Mouse (Mus musculus): Measurements from ENCODE around the gene Kcnj9.

Kcnj9 gene

DNA sequence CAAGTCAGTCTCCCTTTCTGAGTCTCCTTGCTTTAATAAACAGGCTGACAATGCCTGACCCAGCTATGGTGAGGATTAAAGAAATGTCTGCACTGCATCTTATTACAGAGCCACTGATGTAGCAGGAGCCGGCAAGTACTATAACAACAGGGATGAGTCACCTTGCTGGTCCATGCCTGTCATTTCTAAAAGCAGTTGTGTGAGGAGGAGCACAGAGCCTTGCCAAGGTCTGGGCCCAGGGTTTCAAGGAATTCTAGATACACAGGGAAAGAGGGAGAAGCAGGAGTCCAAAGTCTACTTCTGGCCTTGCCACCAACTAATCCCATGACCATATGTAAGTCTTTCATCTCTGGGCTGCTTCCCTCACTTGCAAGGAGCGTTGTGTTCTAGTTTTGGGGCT is 36.2 kb downstream of the Kcnj9 start:
- no peak for DNase-seq (ENCODE audit: low read depth)

GRCm38 (mm10) chr1:172289617-172289946 is 39.5 kb downstream of the Kcnj9 start:
- no peak for DNase-seq (ENCODE audit: low read depth)

DNA sequence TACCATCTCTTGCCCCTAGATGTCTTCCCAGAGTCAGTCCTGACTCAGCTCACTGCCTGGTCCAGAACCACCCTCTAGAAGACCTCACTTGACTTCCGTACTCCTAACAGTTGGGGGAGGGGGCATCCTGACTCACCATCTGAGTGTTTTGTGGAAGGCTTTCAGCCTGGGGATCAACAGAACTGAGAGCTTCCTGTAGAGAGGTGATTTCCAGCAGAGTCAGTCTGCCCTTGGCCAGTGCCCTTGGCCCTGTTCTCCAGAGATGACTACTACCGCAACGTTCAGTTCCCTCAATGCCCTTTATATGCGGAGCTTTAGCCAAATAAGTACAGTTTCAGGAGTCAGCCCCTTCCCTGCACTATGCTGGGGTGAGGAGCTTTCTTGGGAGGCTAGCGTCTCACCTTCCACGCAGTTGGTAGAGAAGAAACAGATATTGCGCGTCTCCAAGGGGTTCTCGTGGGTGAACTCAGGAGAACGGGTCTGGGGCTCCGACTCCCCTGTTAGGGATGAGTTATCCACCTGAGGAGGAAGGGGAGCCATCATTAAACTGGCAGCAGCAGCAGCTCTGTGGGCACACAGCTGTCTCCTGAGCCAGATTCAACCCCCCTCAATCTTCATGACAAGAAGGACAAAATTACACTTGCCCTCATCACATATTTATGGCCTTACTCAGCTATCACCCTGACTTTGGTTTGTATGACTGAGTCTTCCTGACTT is 40.1 kb downstream of the Kcnj9 start:
- DNase-seq (ENCODE audit: low read depth): no peak

DNA sequence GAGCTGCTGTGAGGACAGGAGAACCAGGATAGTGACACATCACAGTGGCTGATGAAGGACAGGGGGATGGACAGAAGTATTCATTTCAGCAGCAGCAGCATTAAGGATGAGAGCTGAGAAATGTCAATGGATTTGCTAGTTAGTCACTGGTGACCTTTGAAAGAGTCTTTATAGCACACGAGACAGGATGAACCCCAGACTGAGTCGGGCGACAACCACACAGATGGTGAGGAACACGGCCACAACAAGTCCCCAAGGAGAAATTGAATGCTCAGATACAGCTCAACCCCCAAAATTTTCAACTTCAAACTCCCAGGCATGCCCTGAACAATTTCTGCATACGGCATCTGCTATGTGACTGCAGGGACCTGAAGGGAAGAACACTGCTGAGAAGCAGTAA is 42.4 kb downstream of the Kcnj9 start:
- DNase-seq (ENCODE audit: low read depth): no peak

GRCm38 (mm10) chr1:172284221-172284620 is 44.9 kb downstream of the Kcnj9 start:
- no peak for DNase-seq (ENCODE audit: low read depth)

GRCm38 (mm10) chr1:172283073-172283472 is 46.0 kb downstream of the Kcnj9 start:
- no peak for DNase-seq (ENCODE audit: low read depth)

- DNase-seq (ENCODE audit: low read depth): no peak
Measured at GRCm38 (mm10) chr1:172281522-172282254, 47.4 kb downstream of the Kcnj9 start.

DNA sequence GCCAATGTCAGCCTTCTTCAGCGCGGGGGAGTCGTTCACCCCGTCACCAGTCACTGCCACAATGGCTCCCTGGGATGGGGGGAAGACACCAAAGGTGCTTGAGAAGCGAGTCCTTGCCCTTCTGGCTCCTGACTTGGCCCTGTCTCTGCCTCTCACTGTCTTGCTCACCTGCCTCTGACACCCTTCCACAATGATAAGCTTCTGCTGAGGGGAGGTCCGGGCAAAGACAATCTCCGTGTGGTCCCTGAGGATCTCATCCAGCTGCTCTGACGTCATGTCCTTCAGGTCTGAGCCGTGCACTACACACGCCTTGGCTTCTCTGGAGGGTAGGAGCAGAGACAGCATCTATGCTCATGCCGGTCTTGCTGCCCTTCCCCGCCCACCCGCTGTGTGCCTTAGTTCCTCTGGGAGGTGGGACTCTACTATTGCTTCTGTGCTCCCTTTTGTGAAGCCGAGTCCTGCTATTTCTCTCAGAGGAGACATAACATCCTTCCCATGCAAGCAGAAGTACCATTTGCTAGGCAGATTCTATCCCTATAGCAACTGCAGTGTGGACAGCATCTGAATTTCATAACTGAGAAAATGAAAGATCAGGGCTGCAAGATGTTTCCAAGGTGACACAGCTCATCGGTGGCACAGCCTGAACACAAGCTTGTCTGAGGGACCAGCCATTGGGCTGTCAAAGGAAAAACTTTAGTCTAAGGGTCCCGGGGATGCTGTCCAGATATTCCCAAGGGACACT is 49.2 kb downstream of the Kcnj9 start:
- DNase-seq (ENCODE audit: low read depth): no peak

GRCm38 (mm10) chr1:172278328-172278727 is 50.8 kb downstream of the Kcnj9 start:
- DNase-seq (ENCODE audit: low read depth): no peak

- DNase-seq (ENCODE audit: low read depth): peak; percentile 53
Measured at GRCm38 (mm10) chr1:172277172-172277571, 51.9 kb downstream of the Kcnj9 start.

- DNase-seq (ENCODE audit: low read depth): no peak
Measured at GRCm38 (mm10) chr1:172274547-172274946, 54.6 kb downstream of the Kcnj9 start.

DNA sequence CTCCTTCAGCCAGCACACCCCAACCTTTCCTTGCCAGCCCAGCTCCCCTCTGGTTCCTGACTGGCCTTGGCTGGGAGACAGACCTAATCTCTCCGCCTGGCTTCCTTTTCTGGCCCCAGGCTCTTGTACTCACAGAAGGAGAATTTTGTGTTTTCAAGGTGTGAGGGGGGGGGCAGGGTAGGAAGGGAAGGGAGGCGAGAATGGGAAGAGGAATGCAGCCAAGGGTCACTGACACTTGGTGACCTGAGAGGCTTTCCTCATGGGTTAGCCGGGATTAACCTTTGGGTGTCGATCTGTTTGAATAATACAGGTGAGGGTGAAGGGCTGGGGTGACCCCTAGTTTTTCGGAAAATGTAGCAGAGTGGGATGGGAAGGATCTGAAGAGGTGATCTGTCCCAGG is 55.0 kb downstream of the Kcnj9 start:
- no peak for DNase-seq (ENCODE audit: low read depth)

- no peak for DNase-seq (ENCODE audit: low read depth)
Measured at GRCm38 (mm10) chr1:172273386-172273785, 55.7 kb downstream of the Kcnj9 start.

DNA sequence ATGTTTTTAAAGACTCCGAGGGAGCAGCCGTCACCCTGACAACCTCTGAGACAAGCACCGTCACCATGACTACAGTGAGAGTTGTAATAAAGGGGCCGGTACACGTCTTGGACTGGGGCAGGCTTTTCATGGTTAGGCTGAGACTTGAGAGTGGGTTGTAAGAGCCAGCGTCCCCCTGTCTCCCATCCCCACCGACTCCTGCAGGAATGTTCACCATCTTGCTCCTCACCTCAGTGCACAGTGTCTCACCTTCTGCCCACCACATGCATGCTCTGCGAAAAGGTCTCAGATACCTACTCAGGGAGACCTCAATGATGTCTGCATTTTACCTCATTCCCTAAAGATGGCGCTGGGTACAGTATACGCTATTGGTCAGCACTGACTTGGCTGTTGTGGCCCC is 57.4 kb downstream of the Kcnj9 start:
- no peak for DNase-seq (ENCODE audit: low read depth)

GRCm38 (mm10) chr1:172271208-172271607 is 57.9 kb downstream of the Kcnj9 start:
- no peak for DNase-seq (ENCODE audit: low read depth)
